Mouse (Mus musculus) heart, adult 11 months (tissue): ENCODE measurements around the gene Ttbk2.
A peak's percentile ranks its signal among the peaks of the same experiment; 100 is the strongest.

Experiments
- DNase-seq: peaks from one replicate; pipeline ENCODE4 v3.0.0; 2022

Gene Ttbk2

GRCm38 (mm10) chr2:120850424-120851082, at the start of gene Ttbk2:
Gene Ttbk2 (minus strand): TSS chr2:120850604.
- peak; percentile 100 for DNase-seq

DNA sequence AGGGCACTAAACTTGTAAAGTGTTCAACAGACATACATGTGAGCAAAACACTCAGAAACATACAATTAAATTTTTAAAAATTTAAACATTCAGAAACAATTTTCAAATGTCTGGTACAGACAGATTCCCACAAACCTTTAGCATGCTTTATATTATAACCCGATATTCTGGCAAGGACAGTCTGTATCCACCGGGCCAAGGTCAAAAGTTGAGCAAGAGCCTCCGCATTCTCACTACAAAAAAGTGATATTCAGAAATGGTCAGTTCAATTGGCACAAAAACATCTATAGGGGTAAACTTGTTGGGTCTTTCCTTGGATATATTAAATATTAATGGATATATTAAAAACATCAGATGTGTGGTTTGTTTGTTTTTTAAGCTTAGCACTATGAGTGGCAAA, 46.0 kb upstream of the Ttbk2 start:
- no peak for DNase-seq

DNA sequence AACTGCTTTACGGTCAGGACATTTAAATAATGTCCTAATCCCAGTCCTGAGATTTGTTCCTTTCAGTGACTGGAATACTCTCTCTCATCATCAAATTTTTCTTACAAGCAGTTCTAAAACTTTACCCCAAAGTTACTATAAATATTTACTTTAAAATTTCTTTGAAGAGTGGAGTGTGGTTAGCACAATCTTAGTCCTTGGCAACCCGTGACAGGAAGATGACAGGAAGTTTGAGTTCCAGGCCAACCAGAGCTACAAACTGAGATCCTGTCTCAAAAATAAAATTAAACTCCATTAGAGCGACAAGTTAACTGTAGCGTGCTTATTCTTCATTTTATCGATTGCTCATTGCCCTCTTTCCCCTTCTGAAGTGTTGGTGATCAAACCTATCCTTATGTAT, 37.2 kb upstream of the Ttbk2 start:
- no peak for DNase-seq

GRCm38 (mm10) chr2:120873192-120873591, 22.8 kb upstream of the Ttbk2 start:
- no peak for DNase-seq

DNA sequence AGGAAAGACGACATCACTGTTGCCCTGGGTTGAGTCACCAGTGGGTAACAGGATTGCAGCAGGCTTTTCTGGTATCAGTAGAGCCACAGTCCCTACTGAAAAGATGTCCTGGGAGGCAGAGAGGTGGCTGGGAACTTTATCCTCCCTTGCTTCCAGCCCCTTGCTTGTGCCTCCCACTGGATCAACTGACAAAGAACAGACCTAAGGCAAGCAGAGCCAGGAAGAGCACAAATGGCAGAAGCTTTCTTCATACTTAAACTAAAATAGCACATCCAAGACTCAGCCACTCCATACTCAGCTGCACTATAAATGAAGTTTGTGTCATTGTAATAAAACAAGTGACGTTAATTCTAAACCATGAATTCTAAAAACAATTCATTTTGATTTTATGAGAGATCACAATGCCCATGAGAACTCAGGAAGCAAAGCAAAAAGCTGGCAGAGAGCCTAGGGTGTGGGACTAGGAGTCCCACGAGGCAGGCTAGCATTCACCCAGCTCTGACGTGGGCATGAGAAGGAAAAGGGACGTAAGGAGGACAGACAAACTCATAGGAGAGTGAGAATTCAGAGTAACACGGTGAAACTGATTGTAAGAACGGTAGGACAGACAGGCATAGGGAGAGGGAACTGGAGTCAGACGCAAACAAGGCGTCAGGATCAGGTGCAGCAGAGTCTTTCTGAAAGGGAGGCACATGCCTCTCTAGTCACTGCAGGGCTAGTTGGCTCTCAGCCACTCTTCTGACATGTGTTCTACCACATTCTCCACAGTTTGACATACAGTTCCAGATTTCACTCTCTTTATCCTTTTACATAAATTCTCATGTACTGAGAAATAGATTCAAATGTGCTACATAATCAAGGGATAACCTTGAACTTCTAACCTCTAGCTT, 21.3 kb upstream of the Ttbk2 start:
- DNase-seq = peak; percentile 94

DNA sequence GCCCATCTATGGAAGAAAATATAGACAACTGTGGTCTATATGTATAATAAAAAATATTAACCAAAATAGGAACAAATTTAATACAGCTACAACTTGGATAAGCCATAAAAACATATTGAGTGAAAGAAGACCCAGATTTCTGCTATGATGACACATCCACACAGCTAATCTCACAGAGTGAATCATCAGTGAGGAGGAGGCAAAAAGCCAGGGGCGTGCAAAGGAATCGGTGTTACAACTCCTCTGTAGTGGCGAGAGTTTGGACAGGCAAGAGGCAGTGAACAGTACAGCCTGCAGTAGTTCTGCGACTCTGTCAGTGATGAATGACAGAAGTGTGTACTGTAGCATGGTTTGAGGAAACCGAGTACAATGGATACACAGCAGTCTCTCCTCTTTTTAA, 16.9 kb upstream of the Ttbk2 start:
- DNase-seq = no peak

DNA sequence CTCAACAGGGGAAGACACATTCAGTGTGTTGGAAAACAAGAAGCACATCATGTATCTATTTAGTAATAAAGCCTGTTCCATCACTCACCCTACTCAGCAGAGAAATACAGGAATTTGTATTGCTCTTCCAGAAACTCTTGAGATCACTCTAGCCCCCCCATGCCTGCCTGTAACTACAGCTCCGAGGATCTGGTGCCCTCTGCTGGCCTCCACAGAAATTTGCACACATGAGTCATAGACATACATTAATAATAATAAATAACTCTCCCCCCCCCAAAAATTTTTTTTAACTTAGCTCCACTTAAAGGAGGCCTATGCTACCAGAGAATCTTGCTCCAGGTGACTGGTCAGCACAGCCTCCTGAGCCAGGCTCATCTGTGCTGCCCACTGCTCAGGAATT, 16.2 kb upstream of the Ttbk2 start:
- no peak for DNase-seq

- DNase-seq = no peak
Measured at GRCm38 (mm10) chr2:120863389-120863788, 13.0 kb upstream of the Ttbk2 start.

DNA sequence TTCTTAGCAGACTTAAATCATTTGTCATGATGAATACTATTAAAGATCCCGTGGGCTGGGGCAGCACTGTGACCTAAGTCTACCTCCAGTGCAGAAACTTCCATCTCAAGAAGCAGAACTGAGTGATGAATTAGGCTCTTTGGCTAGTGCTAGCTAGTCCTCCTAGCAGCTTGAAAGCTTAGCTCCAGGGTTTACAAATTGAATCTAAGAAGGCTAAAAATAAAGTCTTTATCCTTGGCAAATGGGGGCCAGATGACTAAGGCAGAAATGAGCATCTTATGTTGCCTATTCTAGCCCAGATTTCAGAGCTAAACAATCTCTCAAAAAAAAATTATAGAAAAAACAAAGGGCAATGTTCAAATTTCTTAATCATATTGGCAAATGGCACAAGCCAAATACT, 10.3 kb upstream of the Ttbk2 start:
- no peak for DNase-seq

- no peak for DNase-seq
Measured at GRCm38 (mm10) chr2:120858131-120858530, 7.7 kb upstream of the Ttbk2 start.

DNA sequence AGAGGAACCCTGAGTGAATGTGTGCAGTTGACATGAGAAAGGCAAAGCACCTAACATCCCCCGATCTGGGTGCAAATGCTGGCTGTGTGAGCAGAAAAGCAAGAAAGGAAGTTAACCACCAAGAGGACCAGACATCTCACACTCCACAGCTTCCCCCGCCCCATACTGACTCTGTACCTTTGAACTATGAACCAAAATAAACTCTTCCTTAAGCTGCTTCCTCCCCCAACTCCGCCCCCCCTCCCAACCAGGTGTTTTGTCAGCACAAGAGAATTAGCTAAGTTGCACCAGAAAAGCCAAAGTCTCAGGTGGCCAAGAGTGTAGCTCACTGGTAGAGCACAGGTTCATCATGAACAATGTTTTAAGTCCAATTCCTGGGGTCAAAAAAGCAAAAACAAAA, 2.7 kb upstream of the Ttbk2 start:
- no peak for DNase-seq

GRCm38 (mm10) chr2:120852626-120853025, 2.2 kb upstream of the Ttbk2 start:
- DNase-seq = no peak

DNA sequence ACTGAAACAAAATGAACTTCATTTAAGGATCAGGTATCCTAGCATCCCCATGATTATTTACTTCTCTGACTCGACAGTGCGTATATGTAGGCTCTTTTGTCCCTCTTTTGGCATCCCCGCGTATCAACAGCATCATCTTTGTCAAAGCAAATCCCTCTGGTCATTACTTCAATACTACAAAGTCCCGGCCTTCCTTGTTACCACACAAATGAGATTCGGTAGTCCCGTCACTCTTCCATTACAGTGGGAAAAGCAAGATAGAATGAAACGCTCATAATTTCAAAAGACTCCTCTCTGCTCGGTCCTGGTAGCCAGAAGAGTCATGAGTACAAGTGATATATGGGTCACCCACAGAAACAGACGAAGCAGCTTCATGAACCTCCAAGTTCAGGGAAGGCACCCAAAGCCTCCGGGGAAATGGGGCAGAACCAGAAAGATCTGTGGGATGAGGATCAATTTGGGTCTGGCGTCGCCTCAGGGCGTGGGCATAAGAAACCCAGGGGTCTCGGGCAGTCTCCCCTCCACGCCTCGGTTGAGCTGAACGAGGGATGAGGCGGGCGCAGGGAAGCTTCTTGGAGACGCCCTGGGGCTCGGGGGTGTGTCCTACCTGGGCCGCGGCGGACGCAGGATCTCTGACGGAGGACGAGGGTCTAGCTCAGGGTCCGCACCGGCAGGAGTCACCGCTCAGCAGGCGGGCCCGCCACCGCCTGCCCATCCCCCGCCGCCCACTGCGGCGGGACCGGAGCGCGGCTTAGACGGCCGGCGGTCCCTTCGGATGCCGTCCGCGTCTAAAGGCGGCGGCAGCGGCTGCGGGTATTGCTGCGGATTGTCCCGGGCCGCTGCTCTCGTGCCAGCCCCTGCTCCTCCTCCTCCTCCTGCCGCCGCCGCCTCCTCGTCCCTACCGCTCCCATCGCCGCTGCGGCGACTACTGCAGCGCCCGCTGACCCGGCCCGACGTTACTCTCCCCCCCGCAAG, 668 bp downstream of the Ttbk2 start, which contains the start of gene Cdan1:
Gene Cdan1, minus strand, starts transcription at position 680 of the 975 bp plus-strand sequence.
- peak; percentile 89 for DNase-seq

DNA sequence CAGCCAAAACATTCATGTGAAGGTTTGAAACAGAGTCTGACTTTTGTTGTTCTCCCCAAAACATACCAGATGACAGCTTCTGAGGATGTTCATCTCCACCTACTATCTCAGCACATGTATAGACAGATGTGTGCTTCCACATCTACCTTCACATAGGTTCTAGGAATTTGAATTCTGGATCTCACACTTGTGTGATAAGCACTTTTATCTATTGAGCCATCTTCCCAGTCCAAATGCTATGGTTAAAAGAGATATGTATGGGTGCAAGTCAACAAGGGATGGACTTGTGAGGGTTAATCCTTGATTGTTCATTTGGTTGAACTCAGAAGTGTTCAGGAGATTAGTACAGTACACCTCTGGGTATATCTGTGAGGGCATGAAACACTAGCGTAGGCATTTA, 5.1 kb downstream of the Ttbk2 start:
- no peak for DNase-seq

GRCm38 (mm10) chr2:120843990-120844389, 6.4 kb downstream of the Ttbk2 start:
- no peak for DNase-seq

GRCm38 (mm10) chr2:120841211-120841610, 9.2 kb downstream of the Ttbk2 start:
- no peak for DNase-seq

DNA sequence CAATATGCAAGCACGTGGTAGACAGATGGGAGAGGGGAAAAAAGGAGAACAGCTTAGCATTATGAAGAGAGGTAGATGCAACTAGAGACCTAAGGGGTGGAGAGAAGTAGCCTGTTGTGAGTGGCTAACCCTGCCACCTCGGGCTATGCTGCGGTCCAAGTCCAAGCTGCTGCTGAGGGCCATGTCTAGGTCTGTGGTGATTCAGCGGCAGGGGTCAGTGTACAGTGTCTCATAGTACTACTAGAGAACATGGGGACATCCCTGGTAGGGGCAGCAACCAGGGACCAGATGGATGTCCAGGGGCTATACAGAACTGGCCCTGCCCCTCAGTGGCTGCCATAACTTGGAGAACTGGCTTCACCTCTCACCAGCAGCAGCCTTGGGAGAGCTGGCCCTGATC, 15.2 kb downstream of the Ttbk2 start:
- DNase-seq = no peak

DNA sequence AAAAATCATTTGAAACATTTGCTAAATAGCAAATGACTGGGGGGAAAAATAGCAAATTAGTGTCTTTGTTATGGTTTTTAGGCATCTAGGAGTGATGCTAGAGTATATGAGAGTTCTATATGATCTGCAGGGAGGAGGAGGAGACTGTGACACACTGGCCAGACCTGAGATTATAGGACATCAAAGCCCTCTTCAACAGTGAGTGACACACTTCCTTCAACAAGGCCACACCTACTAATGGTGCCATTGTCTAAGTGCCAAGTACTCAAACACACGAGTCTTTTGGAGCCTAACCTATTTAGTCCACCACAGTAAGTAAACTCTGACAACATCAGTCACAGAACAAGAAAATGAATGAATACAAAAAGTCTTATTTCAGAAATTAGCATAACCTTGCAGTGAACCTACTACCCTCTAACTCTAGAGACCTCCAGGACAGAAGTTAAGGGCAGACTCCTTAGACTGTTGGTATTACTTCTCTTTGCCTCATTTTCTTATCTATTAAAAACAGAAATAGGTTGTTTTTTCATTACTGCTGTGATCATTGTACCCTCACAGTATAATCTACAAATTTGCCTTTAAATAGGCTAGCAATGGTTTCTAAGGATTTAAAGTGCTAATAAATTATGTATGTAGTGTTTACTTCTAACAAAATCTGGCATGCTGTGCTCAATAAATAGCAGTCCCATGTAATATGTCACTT, 23.3 kb downstream of the Ttbk2 start:
- DNase-seq = no peak

GRCm38 (mm10) chr2:120770265-120770935, 80.0 kb downstream of the Ttbk2 start:
- DNase-seq = no peak

GRCm38 (mm10) chr2:120761922-120762321, 88.5 kb downstream of the Ttbk2 start:
- no peak for DNase-seq

DNA sequence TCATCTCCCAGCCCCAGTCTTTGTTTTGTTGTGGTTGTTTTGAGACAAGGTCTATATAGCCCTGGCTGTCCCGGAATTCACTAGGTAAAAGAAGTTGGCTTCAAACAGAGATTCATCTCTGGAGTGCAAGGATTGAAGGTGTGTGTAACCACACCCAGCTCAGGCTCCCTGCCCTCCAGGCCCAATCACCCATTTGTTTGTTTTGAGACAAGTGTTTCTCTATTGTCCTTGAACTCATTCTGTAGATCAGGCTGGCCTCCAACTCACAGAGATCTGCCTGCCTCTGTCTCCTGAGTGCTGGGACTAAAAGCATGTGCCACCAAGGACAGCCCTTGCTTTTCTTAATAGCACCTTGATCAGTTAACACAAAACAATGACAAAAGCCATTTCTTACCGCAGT, 102.4 kb downstream of the Ttbk2 start:
- DNase-seq = peak; percentile 71

- DNase-seq = no peak
Measured at GRCm38 (mm10) chr2:120745496-120745895, 104.9 kb downstream of the Ttbk2 start.
